Mouse (Mus musculus): ENCODE data around the gene Mapk10. TPM values are rescaled to one million over a fixed set of nuclear protein-coding genes. Genes with fewer than 3 reads are reported as not detected.

Gene Mapk10
- polyA plus RNA-seq, 1 experiment from 2014 or later, result 7.2 TPM

- no peaks in the 10 kb centered on the region for H3K9me3 ChIP-seq (replicated peaks; ENCODE audit: control insufficient read depth, low read length)
Observed at GRCm38 (mm10) chr5:103209486-103209885, 1.6 kb downstream of the Mapk10 start.

GRCm38 (mm10) chr5:103208869-103209268 is 2.3 kb downstream of the Mapk10 start:
- Histone ChIP-seq H3K27me3 (ENCODE audit: control insufficient read depth, insufficient read depth, low read length) (no peaks in the 10 kb centered on the region), H3K27ac (ENCODE audit: low read length) (no peak overlapping the region), H3K4me3 (replicated peaks; ENCODE audit: low read length) (no peak overlapping the region), H3K4me1 (ENCODE audit: control insufficient read depth, insufficient read depth, low read length) (no peaks in the 10 kb centered on the region), H3K36me3 (ENCODE audit: control insufficient read depth, insufficient read depth, low read length) (no peaks in the 10 kb centered on the region), H3K9me3 (replicated peaks; ENCODE audit: control insufficient read depth, low read length) (no peaks in the 10 kb centered on the region), H3K4me2 (ENCODE audit: low read depth, low read length) (no peak overlapping the region), H3K9ac (ENCODE audit: low read length) (no peak overlapping the region)
- WGBS, result 57% methylated on average over 8 of the region's 8 CpGs
- no peak for ATAC-seq (ENCODE audit: insufficient read depth, low FRiP score)

More at GRCm38 (mm10) chr5:103209486-103209885, 1.6 kb downstream of the Mapk10 start:
- Histone ChIP-seq H3K4me1 (ENCODE audit: control insufficient read depth, insufficient read depth, low read length) (no peaks in the 10 kb centered on the region), H3K9ac (ENCODE audit: low read length) (no peak overlapping the region), H3K4me3 (replicated peaks; ENCODE audit: low read length) (no peak overlapping the region), H3K4me2 (ENCODE audit: low read depth, low read length) (no peak overlapping the region), H3K27ac (ENCODE audit: low read length) (no peak overlapping the region), H3K36me3 (ENCODE audit: control insufficient read depth, insufficient read depth, low read length) (no peaks in the 10 kb centered on the region), H3K27me3 (ENCODE audit: control insufficient read depth, insufficient read depth, low read length) (no peaks in the 10 kb centered on the region)
- no peak for ATAC-seq (ENCODE audit: insufficient read depth, low FRiP score)
- WGBS, result 59% methylated on average over 6 of the region's 6 CpGs

GRCm38 (mm10) chr5:103208021-103208511 is 3.1 kb downstream of the Mapk10 start:
- Histone ChIP-seq H3K9me3 (replicated peaks; ENCODE audit: control insufficient read depth, low read length) (no peaks in the 10 kb centered on the region), H3K4me2 (ENCODE audit: low read depth, low read length) (no peak overlapping the region), H3K4me3 (replicated peaks; ENCODE audit: low read length) (no peak overlapping the region), H3K27me3 (ENCODE audit: control insufficient read depth, insufficient read depth, low read length) (no peaks in the 10 kb centered on the region), H3K36me3 (ENCODE audit: control insufficient read depth, insufficient read depth, low read length) (no peaks in the 10 kb centered on the region), H3K4me1 (ENCODE audit: control insufficient read depth, insufficient read depth, low read length) (no peaks in the 10 kb centered on the region), H3K9ac (ENCODE audit: low read length) (no peak overlapping the region), H3K27ac (ENCODE audit: low read length) (no peak overlapping the region)
- ATAC-seq (ENCODE audit: insufficient read depth, low FRiP score), result no peak
- WGBS, result 58% methylated on average over 10 of the region's 10 CpGs

GRCm38 (mm10) chr5:103197796-103198325 is 13.3 kb downstream of the Mapk10 start:
- 68% methylated on average over 2 of the region's 2 CpGs for WGBS
- Histone ChIP-seq H3K27me3 (ENCODE audit: control insufficient read depth, insufficient read depth, low read length) (no peaks in the 10 kb centered on the region), H3K4me1 (ENCODE audit: control insufficient read depth, insufficient read depth, low read length) (no peaks in the 10 kb centered on the region), H3K4me2 (ENCODE audit: low read depth, low read length) (no peak overlapping the region), H3K27ac (ENCODE audit: low read length) (no peak overlapping the region), H3K36me3 (ENCODE audit: control insufficient read depth, insufficient read depth, low read length) (no peaks in the 10 kb centered on the region), H3K9me3 (replicated peaks; ENCODE audit: control insufficient read depth, low read length) (no peaks in the 10 kb centered on the region), H3K9ac (ENCODE audit: low read length) (no peak overlapping the region), H3K4me3 (replicated peaks; ENCODE audit: low read length) (no peak overlapping the region)
- no peak for ATAC-seq (ENCODE audit: insufficient read depth, low FRiP score)

- Histone ChIP-seq H3K4me1 (ENCODE audit: control insufficient read depth, insufficient read depth, low read length) (no peaks in the 10 kb centered on the region), H3K9me3 (replicated peaks; ENCODE audit: control insufficient read depth, low read length) (no peaks in the 10 kb centered on the region), H3K9ac (ENCODE audit: low read length) (no peak overlapping the region), H3K27me3 (ENCODE audit: control insufficient read depth, insufficient read depth, low read length) (no peaks in the 10 kb centered on the region), H3K27ac (ENCODE audit: low read length) (no peak overlapping the region), H3K4me2 (ENCODE audit: low read depth, low read length) (no peak overlapping the region), H3K36me3 (ENCODE audit: control insufficient read depth, insufficient read depth, low read length) (no peaks in the 10 kb centered on the region), H3K4me3 (replicated peaks; ENCODE audit: low read length) (no peak overlapping the region)
- no peak for ATAC-seq (ENCODE audit: insufficient read depth, low FRiP score)
- 44% methylated on average over 6 of the region's 6 CpGs for WGBS
Observed at GRCm38 (mm10) chr5:103194549-103194948, 16.6 kb downstream of the Mapk10 start.

- Histone ChIP-seq H3K27me3 (ENCODE audit: control insufficient read depth, insufficient read depth, low read length) (no peaks in the 10 kb centered on the region), H3K4me3 (replicated peaks; ENCODE audit: low read length) (no peak overlapping the region), H3K9me3 (replicated peaks; ENCODE audit: control insufficient read depth, low read length) (no peaks in the 10 kb centered on the region), H3K36me3 (ENCODE audit: control insufficient read depth, insufficient read depth, low read length) (no peaks in the 10 kb centered on the region), H3K4me2 (ENCODE audit: low read depth, low read length) (no peak overlapping the region), H3K27ac (ENCODE audit: low read length) (no peak overlapping the region), H3K9ac (ENCODE audit: low read length) (no peak overlapping the region), H3K4me1 (ENCODE audit: control insufficient read depth, insufficient read depth, low read length) (no peaks in the 10 kb centered on the region)
- 33% methylated on average over 3 of the region's 3 CpGs for WGBS
- peak; percentile 92 for ATAC-seq (ENCODE audit: insufficient read depth, low FRiP score)
Observed at GRCm38 (mm10) chr5:103193700-103194099, 17.4 kb downstream of the Mapk10 start.

GRCm38 (mm10) chr5:103191577-103191976 is 19.6 kb downstream of the Mapk10 start:
- no peaks in the 10 kb centered on the region for H3K9me3 ChIP-seq (replicated peaks; ENCODE audit: control insufficient read depth, low read length)
- WGBS, result 45% methylated on average over 4 of the region's 4 CpGs
- H3K27ac ChIP-seq (ENCODE audit: low read length), result no peak overlapping the region
- ATAC-seq (ENCODE audit: insufficient read depth, low FRiP score), result no peak
- H3K4me1 ChIP-seq (ENCODE audit: control insufficient read depth, insufficient read depth, low read length), result no peaks in the 10 kb centered on the region
- H3K4me3 ChIP-seq (replicated peaks; ENCODE audit: low read length), result no peak overlapping the region
- H3K36me3 ChIP-seq (ENCODE audit: control insufficient read depth, insufficient read depth, low read length), result no peaks in the 10 kb centered on the region
- H3K27me3 ChIP-seq (ENCODE audit: control insufficient read depth, insufficient read depth, low read length), result no peaks in the 10 kb centered on the region
- no peak overlapping the region for H3K9ac ChIP-seq (ENCODE audit: low read length)
- no peak overlapping the region for H3K4me2 ChIP-seq (ENCODE audit: low read depth, low read length)

GRCm38 (mm10) chr5:103184256-103184655 is 26.9 kb downstream of the Mapk10 start:
- no peaks in the 10 kb centered on the region for H3K4me1 ChIP-seq (ENCODE audit: control insufficient read depth, insufficient read depth, low read length)

GRCm38 (mm10) chr5:103181622-103182021 is 29.5 kb downstream of the Mapk10 start:
- Histone ChIP-seq H3K4me1 (ENCODE audit: control insufficient read depth, insufficient read depth, low read length) (no peaks in the 10 kb centered on the region), H3K36me3 (ENCODE audit: control insufficient read depth, insufficient read depth, low read length) (no peaks in the 10 kb centered on the region), H3K9me3 (replicated peaks; ENCODE audit: control insufficient read depth, low read length) (peaks cover 4% of the 10 kb centered on the region; the same call in 1 of the 2 replicates), H3K27ac (ENCODE audit: low read length) (no peak overlapping the region), H3K27me3 (ENCODE audit: control insufficient read depth, insufficient read depth, low read length) (no peaks in the 10 kb centered on the region; the same call in 1 of the 2 replicates), H3K9ac (ENCODE audit: low read length) (no peak overlapping the region), H3K4me2 (ENCODE audit: low read depth, low read length) (no peak overlapping the region), H3K4me3 (replicated peaks; ENCODE audit: low read length) (no peak overlapping the region)
- whole genome bisulfite sequencing, result 89% methylated on average over 10 of the region's 10 CpGs
- no peak for ATAC-seq (ENCODE audit: insufficient read depth, low FRiP score)

More at GRCm38 (mm10) chr5:103184256-103184655, 26.9 kb downstream of the Mapk10 start:
- Histone ChIP-seq H3K4me3 (replicated peaks; ENCODE audit: low read length) (no peak overlapping the region), H3K9ac (ENCODE audit: low read length) (no peak overlapping the region), H3K27ac (ENCODE audit: low read length) (no peak overlapping the region), H3K9me3 (replicated peaks; ENCODE audit: control insufficient read depth, low read length) (peaks cover 4% of the 10 kb centered on the region; the same call in 1 of the 2 replicates), H3K27me3 (ENCODE audit: control insufficient read depth, insufficient read depth, low read length) (no peaks in the 10 kb centered on the region; the same call in 1 of the 2 replicates), H3K36me3 (ENCODE audit: control insufficient read depth, insufficient read depth, low read length) (no peaks in the 10 kb centered on the region), H3K4me2 (ENCODE audit: low read depth, low read length) (no peak overlapping the region)
- WGBS, result 95% methylated on average over 1 of the region's 1 CpGs
- no peak for ATAC-seq (ENCODE audit: insufficient read depth, low FRiP score)
